Mouse (Mus musculus) ovary, postnatal 10 days (tissue): ENCODE measurements around the gene Tdpoz2.
"Not testable (repeated sequence)": the region's sequence is repeated elsewhere in the genome, so short reads cannot be mapped to it uniquely, and the experiment has no call there.

Experiments
- DNase-seq: peaks from one replicate; pipeline ENCODE4 v3.0.0; 2022; ENCODE audit warnings: low spot score

Tdpoz2 gene

DNA sequence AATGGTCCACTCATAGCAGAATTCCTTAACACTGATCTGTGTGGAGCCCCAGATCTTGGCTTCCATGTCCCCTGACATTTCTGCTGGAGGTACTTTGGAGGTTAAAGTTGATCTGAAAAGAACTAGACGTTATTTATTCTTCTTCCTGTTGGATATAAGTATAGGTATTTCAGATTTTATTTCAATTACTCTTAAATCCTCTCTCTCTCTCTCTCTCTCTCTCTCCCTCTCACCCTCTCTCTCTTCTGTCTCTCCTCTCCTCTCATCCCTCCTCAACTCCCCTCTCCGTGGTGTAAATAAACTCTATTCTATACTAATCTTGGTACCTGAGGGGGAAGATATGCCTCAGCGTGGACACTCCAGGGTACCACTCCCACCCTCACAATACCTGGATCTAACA lies at the start of gene Tdpoz2:
Gene Tdpoz2, minus strand, starts transcription at position 101 of the 400 bp plus-strand sequence.
- DNase-seq: no peak

DNA sequence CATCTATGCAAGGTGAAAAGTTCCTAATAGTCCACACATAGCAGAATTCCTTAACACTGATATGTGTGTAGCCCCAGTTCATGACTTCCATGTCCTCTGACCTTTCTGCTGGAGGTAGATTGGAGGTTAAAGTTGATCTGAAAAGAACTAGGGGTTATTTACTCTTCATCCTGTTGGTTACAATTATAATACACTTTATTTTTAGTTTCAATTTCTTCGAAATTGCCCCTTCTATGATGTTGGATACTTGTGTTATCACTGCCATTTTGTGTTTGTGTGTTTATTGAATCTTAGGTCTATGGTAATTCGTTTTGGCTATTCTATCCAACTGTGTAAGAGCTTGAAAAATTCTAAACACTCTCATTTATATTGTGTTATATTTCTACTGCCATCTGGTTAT lies 40.5 kb upstream of the Tdpoz2 start, which contains the start of gene Gm37596:
Gene Gm37596, minus strand, starts transcription at position 101 of the 400 bp plus-strand sequence.
- DNase-seq: not testable (repeated sequence)

DNA sequence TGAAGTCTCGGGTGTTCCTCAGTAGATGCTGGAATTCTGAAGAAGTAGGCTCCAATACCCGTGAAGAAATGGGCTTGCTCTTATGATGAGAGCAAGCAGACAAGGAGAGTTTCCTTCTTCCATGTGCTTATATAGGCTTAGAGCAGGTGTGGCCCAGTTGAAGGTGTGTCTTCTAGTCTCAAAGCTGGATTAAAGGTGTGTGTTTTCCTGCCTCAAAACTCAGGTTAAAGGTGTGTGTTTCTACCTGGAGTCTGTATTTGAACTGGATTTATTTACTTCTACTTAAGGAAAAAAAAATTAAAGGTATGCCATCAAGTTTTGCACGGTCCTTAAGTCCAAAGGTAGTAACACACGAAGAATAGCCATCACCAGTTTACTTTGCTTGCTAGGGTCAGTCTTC lies 23.7 kb upstream of the Tdpoz2 start, which contains the start of gene Tdpoz1:
Gene Tdpoz1, minus strand, starts transcription at position 101 of the 400 bp plus-strand sequence.
- DNase-seq: not testable (repeated sequence)

DNA sequence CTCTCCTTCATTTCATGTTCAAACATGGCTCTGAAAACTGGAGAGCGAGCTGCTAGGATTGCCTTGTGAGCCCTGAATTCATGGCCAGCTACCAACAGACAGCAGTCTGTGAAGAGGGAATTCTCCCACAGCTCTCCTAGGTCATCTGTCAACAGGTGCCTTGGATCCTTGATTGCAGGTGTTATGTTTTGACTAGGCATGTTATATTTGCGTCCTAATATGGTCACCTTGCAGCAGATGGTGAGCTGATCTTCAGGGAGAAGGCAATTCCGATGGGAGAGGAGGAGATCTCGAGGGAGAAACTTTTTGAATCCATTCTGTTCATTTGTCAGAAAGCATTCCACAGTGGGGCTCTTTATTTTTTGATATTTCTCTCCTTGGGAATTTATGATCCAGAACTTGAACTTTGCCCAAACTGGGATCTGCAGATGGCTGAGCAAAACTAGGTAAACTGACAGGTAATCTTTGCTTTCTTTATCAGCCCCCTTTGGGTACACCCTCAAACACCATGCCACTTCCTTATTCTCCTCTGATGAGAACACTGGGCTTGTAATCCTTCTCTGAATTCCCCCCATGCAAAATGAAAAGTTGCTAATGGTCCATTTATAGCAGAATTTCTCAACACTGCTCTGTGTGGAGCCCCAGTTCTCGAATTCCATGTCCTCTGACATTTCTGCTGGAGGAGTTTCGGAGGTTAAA lies 18.5 kb upstream of the Tdpoz2 start:
- DNase-seq: not testable (repeated sequence)

DNA sequence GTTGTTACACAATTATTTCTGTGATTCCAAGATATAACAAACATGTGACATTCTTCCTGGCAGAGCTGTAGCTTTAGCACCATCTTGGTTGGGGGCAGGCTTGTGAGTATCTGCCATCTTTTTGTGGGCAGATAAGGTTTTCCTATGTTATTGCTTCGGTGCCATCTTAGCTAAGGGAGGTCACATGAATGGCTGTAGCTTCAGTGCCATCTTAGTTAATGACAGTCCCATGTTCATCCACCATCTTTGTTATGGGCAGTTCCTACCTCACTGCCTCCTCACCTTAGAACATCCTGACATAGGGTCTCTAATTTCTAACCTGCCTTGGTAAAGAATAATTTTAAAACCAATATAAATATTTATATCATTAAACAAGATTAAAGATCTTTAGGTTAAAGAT lies 1.8 kb upstream of the Tdpoz2 start:
- no peak for DNase-seq

- not testable (repeated sequence) for DNase-seq
These were observed 21.4 kb downstream of the Tdpoz2 start for GRCm38 (mm10) chr3:93630917-93631714.

DNA sequence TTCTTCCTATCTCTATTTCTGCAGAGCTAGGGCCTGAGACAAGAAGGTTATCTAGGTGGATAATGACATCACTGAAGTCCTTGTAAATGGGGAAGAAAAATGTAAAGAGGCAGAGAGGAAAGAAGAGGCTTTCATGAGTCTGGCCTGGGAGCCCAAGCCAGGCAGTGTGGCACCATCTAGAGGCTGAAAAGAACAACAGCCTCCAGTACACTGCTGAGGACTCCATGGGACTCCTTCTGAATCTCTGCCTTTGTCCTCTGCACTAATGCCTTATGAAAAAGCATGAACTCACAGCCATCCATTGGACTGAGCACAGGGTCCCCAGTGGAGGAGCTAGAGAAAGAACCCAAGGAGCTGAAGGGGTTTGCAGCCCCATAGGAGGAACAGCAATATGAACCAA lies 43.5 kb downstream of the Tdpoz2 start:
- not testable (repeated sequence) for DNase-seq

GRCm38 (mm10) chr3:93601903-93602302 lies 50.6 kb downstream of the Tdpoz2 start:
- no peak for DNase-seq
